Mouse (Mus musculus): ENCODE results near the gene Lmcd1. TPM values are rescaled to one million over a fixed set of nuclear protein-coding genes. Genes with fewer than 3 reads are reported as not detected.
A peak's percentile ranks its signal among the peaks of the same experiment; 100 is the strongest.

The Lmcd1 gene
- polyA plus RNA-seq, 1 experiment = 3.8 TPM

- Histone ChIP-seq H3K4me3 (replicated peaks; ENCODE audit: insufficient read depth, low read depth, low read length) (no peak overlapping the region), H3K4me1 (ENCODE audit: control insufficient read depth, insufficient read depth, low read length) (no peaks in the 10 kb centered on the region), H3K27ac (ENCODE audit: insufficient read depth, low read length) (no peak overlapping the region), H3K27me3 (ENCODE audit: control insufficient read depth, insufficient read depth, low read length) (no peaks in the 10 kb centered on the region; the same call in 1 of the 2 replicates)
- DNase-seq = no peak
- TF ChIP-seq CTCF (IDR thresholded peaks at IDR 0.05; ENCODE audit: borderline replicate concordance, insufficient read depth, low read depth, low read length) = no peak
- no peak for TF ChIP-seq POLR2A (IDR thresholded peaks at IDR 0.05; ENCODE audit: borderline replicate concordance, insufficient read depth, low read length)
- WGBS = 43% methylated on average over 11 of the region's 11 CpGs
Observed at GRCm38 (mm10) chr6:112255388-112256225, 18.0 kb upstream of the Lmcd1 start.

DNA sequence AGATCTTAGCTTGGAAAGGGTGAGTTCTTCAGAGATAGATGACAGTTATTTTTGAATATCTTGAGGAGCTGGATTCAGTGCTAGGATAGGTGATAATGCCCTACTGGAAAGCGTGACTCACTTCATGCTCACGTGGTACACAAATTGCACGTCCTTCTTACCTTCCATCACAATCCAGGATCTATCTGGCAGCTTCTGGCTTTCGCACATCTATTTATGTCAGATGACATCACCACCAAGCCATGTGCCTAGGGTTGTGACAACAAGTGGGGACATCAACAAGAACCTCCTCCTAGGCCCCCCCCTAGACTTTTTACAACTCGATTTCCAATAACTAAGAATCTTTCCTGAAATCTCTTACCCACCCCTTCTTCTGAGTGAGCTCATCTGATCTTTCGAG lies 17.0 kb upstream of the Lmcd1 start:
- TF ChIP-seq POLR2A (IDR thresholded peaks at IDR 0.05; ENCODE audit: borderline replicate concordance, insufficient read depth, low read length) = no peak
- H3K27ac ChIP-seq (ENCODE audit: insufficient read depth, low read length) = no peak overlapping the region
- H3K4me3 ChIP-seq (replicated peaks; ENCODE audit: insufficient read depth, low read depth, low read length) = no peak overlapping the region
- H3K27me3 ChIP-seq (ENCODE audit: control insufficient read depth, insufficient read depth, low read length) = no peaks in the 10 kb centered on the region; the same call in 1 of the 2 replicates
- no peaks in the 10 kb centered on the region for H3K4me1 ChIP-seq (ENCODE audit: control insufficient read depth, insufficient read depth, low read length)
- no peak for DNase-seq
- 93% methylated on average over 6 of the region's 6 CpGs for WGBS

DNA sequence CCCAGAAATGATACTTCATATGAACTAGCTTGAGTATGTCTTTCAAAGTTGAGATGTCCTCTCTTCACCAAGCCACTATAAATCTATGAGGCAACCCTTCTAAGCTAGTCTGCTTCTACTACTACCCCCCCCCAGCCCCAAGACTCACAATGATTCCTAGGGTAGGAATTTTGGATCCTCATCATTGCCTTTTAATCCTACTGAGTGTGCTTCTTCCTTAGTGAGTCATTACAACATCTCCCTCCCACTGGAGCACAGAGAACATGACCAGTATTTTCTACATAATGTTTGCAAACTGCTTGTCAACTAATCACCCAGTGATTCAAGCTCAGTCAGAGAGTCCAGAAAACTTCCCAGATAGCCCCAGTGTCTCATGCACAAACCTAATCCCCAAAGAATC lies 12.5 kb upstream of the Lmcd1 start:
- no peaks in the 10 kb centered on the region for H3K4me1 ChIP-seq (ENCODE audit: control insufficient read depth, insufficient read depth, low read length)
- no peak overlapping the region for H3K4me3 ChIP-seq (replicated peaks; ENCODE audit: insufficient read depth, low read depth, low read length)
- DNase-seq = no peak

GRCm38 (mm10) chr6:112264321-112264720 lies 9.2 kb upstream of the Lmcd1 start:
- no peak for DNase-seq
- no peak overlapping the region for H3K27ac ChIP-seq (ENCODE audit: insufficient read depth, low read length)
- TF ChIP-seq POLR2A (IDR thresholded peaks at IDR 0.05; ENCODE audit: borderline replicate concordance, insufficient read depth, low read length) (no peak), CTCF (IDR thresholded peaks at IDR 0.05; ENCODE audit: borderline replicate concordance, insufficient read depth, low read depth, low read length) (no peak)
- no peaks in the 10 kb centered on the region for H3K4me1 ChIP-seq (ENCODE audit: control insufficient read depth, insufficient read depth, low read length)
- WGBS = 95% methylated on average over 1 of the region's 1 CpGs
- no peak overlapping the region for H3K4me3 ChIP-seq (replicated peaks; ENCODE audit: insufficient read depth, low read depth, low read length)
- H3K27me3 ChIP-seq (ENCODE audit: control insufficient read depth, insufficient read depth, low read length) = no peaks in the 10 kb centered on the region; the same call in 1 of the 2 replicates

More for the DNA sequence above, 12.5 kb upstream of the Lmcd1 start:
- no peak overlapping the region for H3K27ac ChIP-seq (ENCODE audit: insufficient read depth, low read length)
- H3K27me3 ChIP-seq (ENCODE audit: control insufficient read depth, insufficient read depth, low read length) = no peaks in the 10 kb centered on the region; the same call in 1 of the 2 replicates
- no peak for TF ChIP-seq CTCF (IDR thresholded peaks at IDR 0.05; ENCODE audit: borderline replicate concordance, insufficient read depth, low read depth, low read length)
- TF ChIP-seq POLR2A (IDR thresholded peaks at IDR 0.05; ENCODE audit: borderline replicate concordance, insufficient read depth, low read length) = no peak

- Histone ChIP-seq H3K27me3 (ENCODE audit: control insufficient read depth, insufficient read depth, low read length) (no peaks in the 10 kb centered on the region; the same call in 1 of the 2 replicates), H3K4me1 (ENCODE audit: control insufficient read depth, insufficient read depth, low read length) (no peaks in the 10 kb centered on the region), H3K4me3 (replicated peaks; ENCODE audit: insufficient read depth, low read depth, low read length) (no peak overlapping the region), H3K27ac (ENCODE audit: insufficient read depth, low read length) (no peak overlapping the region)
- TF ChIP-seq CTCF (IDR thresholded peaks at IDR 0.05; ENCODE audit: borderline replicate concordance, insufficient read depth, low read depth, low read length) (no peak), POLR2A (IDR thresholded peaks at IDR 0.05; ENCODE audit: borderline replicate concordance, insufficient read depth, low read length) (no peak)
- peak in 1 of 2 experiments; percentile 25 for DNase-seq
- 19% methylated on average over 1 of the region's 1 CpGs for WGBS
Observed at GRCm38 (mm10) chr6:112266631-112267030, 6.9 kb upstream of the Lmcd1 start.

- no peak for DNase-seq
- H3K4me3 ChIP-seq (replicated peaks; ENCODE audit: insufficient read depth, low read depth, low read length) = no peak overlapping the region
- 86% methylated on average over 6 of the region's 6 CpGs for WGBS
- no peaks in the 10 kb centered on the region for H3K4me1 ChIP-seq (ENCODE audit: control insufficient read depth, insufficient read depth, low read length)
- H3K27me3 ChIP-seq (ENCODE audit: control insufficient read depth, insufficient read depth, low read length) = no peaks in the 10 kb centered on the region; the same call in 1 of the 2 replicates
- no peak overlapping the region for H3K27ac ChIP-seq (ENCODE audit: insufficient read depth, low read length)
- TF ChIP-seq CTCF (IDR thresholded peaks at IDR 0.05; ENCODE audit: borderline replicate concordance, insufficient read depth, low read depth, low read length) (no peak), POLR2A (IDR thresholded peaks at IDR 0.05; ENCODE audit: borderline replicate concordance, insufficient read depth, low read length) (no peak)
Observed at GRCm38 (mm10) chr6:112267661-112268357, 5.7 kb upstream of the Lmcd1 start.

DNA sequence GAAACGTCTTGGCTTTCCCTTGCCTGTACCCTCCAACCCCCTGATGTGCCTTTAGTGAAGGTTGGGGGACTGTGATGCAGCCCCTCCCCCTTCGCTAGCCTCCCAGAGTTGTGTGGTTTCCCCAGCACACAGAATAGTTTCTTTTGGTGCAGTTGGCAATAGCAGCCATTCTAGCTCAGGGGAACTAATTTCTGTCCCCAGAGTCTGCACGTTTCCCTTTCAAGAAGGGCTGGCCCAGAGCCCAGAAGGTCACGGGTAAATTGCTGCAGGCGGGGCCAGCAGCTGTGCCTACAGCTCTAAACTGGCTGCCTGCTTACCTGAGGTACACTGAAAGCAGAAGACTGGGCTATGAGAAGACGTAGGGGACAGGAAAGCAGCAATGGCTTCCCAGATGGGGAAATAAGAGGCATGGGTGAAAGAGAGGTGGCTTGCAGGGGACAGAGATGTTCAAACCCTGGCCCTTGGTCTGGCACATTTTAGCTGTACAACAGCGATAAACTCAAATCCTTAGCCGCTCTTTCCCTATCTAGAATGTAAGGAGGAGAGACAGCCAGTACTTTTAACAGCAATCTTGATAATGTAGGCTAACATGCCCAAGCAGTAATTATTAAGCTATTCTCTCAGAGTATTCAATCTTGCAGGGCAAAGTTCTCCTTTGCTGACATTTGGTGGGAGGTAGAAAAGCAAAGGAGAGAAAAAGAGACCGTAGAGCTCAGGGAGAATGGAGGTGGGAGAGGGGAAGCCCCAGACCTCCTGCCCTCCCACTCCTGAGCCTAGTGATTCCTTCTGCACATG lies 900 bp downstream of the Lmcd1 start:
- Histone ChIP-seq H3K27me3 (ENCODE audit: control insufficient read depth, insufficient read depth, low read length) (no peaks in the 10 kb centered on the region), H3K4me3 (replicated peaks; ENCODE audit: insufficient read depth, low read depth, low read length) (no peak overlapping the region), H3K4me1 (ENCODE audit: control insufficient read depth, insufficient read depth, low read length) (peaks cover 7% of the 10 kb centered on the region; the same call in 1 of the 2 replicates), H3K27ac (ENCODE audit: insufficient read depth, low read length) (no peak overlapping the region)
- no peak for TF ChIP-seq CTCF (IDR thresholded peaks at IDR 0.05; ENCODE audit: borderline replicate concordance, insufficient read depth, low read depth, low read length)
- no peak for TF ChIP-seq POLR2A (IDR thresholded peaks at IDR 0.05; ENCODE audit: borderline replicate concordance, insufficient read depth, low read length)
- 24% methylated on average over 9 of the region's 9 CpGs for WGBS
- peak; percentile 11 to 12 for DNase-seq

Data from cerebellum, adult 2 months (tissue).